Mouse (Mus musculus) lung, embryonic 14.5 days (tissue): ENCODE results near the gene Odf3. TPM values are rescaled to one million over a fixed set of nuclear protein-coding genes. Genes with fewer than 3 reads are reported as not detected.
A peak's percentile ranks its signal among the peaks of the same experiment; 100 is the strongest.

Source experiments
- ATAC-seq: fragments of 200-750 bp; cut with Nextera tagmentation; 2 replicates; pipeline ENCODE4 v1.8.0; 2017; ENCODE audit warnings: mild to moderate bottlenecking, moderate TSS enrichment, moderate library complexity; ENCODE audit not compliant: insufficient read depth
- DNase-seq: peaks from one replicate; pipeline ENCODE4 v3.0.0-alpha.2; 2015
- H3K27ac ChIP-seq: fragments of 300-500 bp; sonication (generic); 2 replicates; pipeline ENCODE4 v1.5.1; 2014; ENCODE audit warnings: low read depth, mild to moderate bottlenecking, moderate library complexity
- H3K27me3 ChIP-seq: fragments of 300-500 bp; sonication (generic); 2 replicates; pipeline ENCODE4 v1.6.1; 2014; ENCODE audit warnings: low read length, control low read depth; ENCODE audit not compliant: insufficient read depth
- H3K36me3 ChIP-seq: fragments of 300-500 bp; sonication (generic); 2 replicates; pipeline ENCODE4 v1.6.1; 2014; ENCODE audit warnings: control low read depth; ENCODE audit not compliant: insufficient read depth
- H3K4me1 ChIP-seq: fragments of 300-500 bp; sonication (generic); 2 replicates; pipeline ENCODE4 v1.6.1; 2014; ENCODE audit warnings: antibody characterized with exemption, control low read depth; ENCODE audit not compliant: insufficient read depth
- H3K4me2 ChIP-seq: fragments of 300-500 bp; sonication (generic); 2 replicates; pipeline ENCODE4 v1.6.1; 2014; ENCODE audit warnings: mild to moderate bottlenecking
- H3K4me3 ChIP-seq: fragments of 300-500 bp; sonication (generic); 2 replicates; pipeline ENCODE4 v1.5.1; 2014; ENCODE audit warnings: low read depth, low read length
- H3K9ac ChIP-seq: fragments of 300-500 bp; sonication (generic); 2 replicates; pipeline ENCODE4 v1.6.1; 2014
- H3K9me3 ChIP-seq: fragments of 300-500 bp; sonication (generic); 2 replicates; pipeline ENCODE4 v1.6.1; 2016; ENCODE audit warnings: low read depth, low read length, control low read depth
- CTCF ChIP-seq: IDR thresholded peaks from 2 replicates; pipeline ENCODE4 v1.5.1; 2016; ENCODE audit warnings: antibody characterized with exemption, low read depth
- WGBS: fragments of 180-500 bp; shearing (Covaris S2); extraction: QIAGEN DNeasy Blood & Tissue Kit; methylation state at CpG from one replicate; pipeline ENCODE4 v1.1.7; 2014; 5-methylcytosine and 5-hydroxymethylcytosine counted together
- polyA plus RNA-seq: library from polyadenylated mRNA; unstranded; fragments of >200 nt; fragmentation: Nextera tagmentation; extraction: Ambion mirVana; gene quantifications from 2 replicates; pipeline ENCODE4 v1.2.1, GENCODE M21; 2014

Odf3 gene
- polyA plus RNA-seq, 1 experiment from 2014 or later, result not detected

GRCm38 (mm10) chr7:140844905-140845665 is 2.5 kb upstream of the Odf3 start, which contains the start of gene Scgb1c1:
Scgb1c1 (plus strand) TSS chr7:140845547.
- Histone ChIP-seq H3K36me3 (no peaks in the 10 kb centered on the region), H3K4me1 (no peaks in the 10 kb centered on the region), H3K27me3 (peaks cover 7% of the 10 kb centered on the region; the same call in 1 of the 2 replicates), H3K9ac (no peak within 1 kb of the TSS), H3K27ac (no peak within 1 kb of the TSS), H3K4me3 (no peak within 1 kb of the TSS), H3K4me2 (no peak within 1 kb of the TSS), H3K9me3 (no peaks in the 10 kb centered on the region)
- peak; percentile 91 for TF ChIP-seq CTCF
- 23% methylated on average over 14 of the region's 14 CpGs for WGBS
- ATAC-seq (peak; percentile 84), DNase-seq (peak; percentile 96)

GRCm38 (mm10) chr7:140845683-140846082 is 1.9 kb upstream of the Odf3 start:
- Histone ChIP-seq H3K9ac (no peak overlapping the region), H3K36me3 (no peaks in the 10 kb centered on the region), H3K27ac (no peak overlapping the region), H3K4me2 (no peak overlapping the region), H3K4me1 (no peaks in the 10 kb centered on the region), H3K27me3 (peaks cover 7% of the 10 kb centered on the region; the same call in 1 of the 2 replicates), H3K9me3 (no peaks in the 10 kb centered on the region), H3K4me3 (no peak overlapping the region)
- ATAC-seq (no peak), DNase-seq (no peak)
- TF ChIP-seq CTCF, result peak; percentile 20; the same call in 1 of the 2 replicates
- WGBS, result 59% methylated on average over 4 of the region's 4 CpGs

- no peak for TF ChIP-seq CTCF
- Histone ChIP-seq H3K27me3 (no peaks in the 10 kb centered on the region), H3K9ac (no peak overlapping the region), H3K27ac (no peak overlapping the region), H3K4me1 (no peaks in the 10 kb centered on the region), H3K9me3 (no peaks in the 10 kb centered on the region), H3K4me2 (no peak overlapping the region), H3K4me3 (no peak overlapping the region), H3K36me3 (peaks cover 5% of the 10 kb centered on the region)
- 76% methylated on average over 10 of the region's 10 CpGs for WGBS
- ATAC-seq (no peak), DNase-seq (no peak)
Observed at GRCm38 (mm10) chr7:140846676-140847075, 929 bp upstream of the Odf3 start.

GRCm38 (mm10) chr7:140848591-140848990 is 986 bp downstream of the Odf3 start:
- no peak overlapping the region for H3K4me3 ChIP-seq
- WGBS, result 96% methylated on average over 10 of the region's 10 CpGs
- H3K36me3 ChIP-seq, result peaks cover 24% of the 10 kb centered on the region
- ATAC-seq (no peak), DNase-seq (no peak)
- no peak overlapping the region for H3K27ac ChIP-seq
- H3K9me3 ChIP-seq, result no peaks in the 10 kb centered on the region
- H3K9ac ChIP-seq, result no peak overlapping the region
- no peak overlapping the region for H3K4me2 ChIP-seq
- H3K4me1 ChIP-seq, result no peaks in the 10 kb centered on the region
- no peaks in the 10 kb centered on the region for H3K27me3 ChIP-seq
- no peak for TF ChIP-seq CTCF

GRCm38 (mm10) chr7:140851916-140852315 is 4.3 kb downstream of the Odf3 start:
- no peak for DNase-seq
- no peak for TF ChIP-seq CTCF
- Histone ChIP-seq H3K9me3 (no peaks in the 10 kb centered on the region), H3K36me3 (peaks cover 35% of the 10 kb centered on the region), H3K27me3 (no peaks in the 10 kb centered on the region), H3K4me3 (no peak overlapping the region), H3K4me1 (no peaks in the 10 kb centered on the region), H3K27ac (no peak overlapping the region), H3K9ac (no peak overlapping the region), H3K4me2 (no peak overlapping the region)
- no peak for ATAC-seq
- 88% methylated on average over 4 of the region's 4 CpGs for WGBS

- peaks cover 36% of the 10 kb centered on the region for H3K36me3 ChIP-seq
- 80% methylated on average over 9 of the region's 9 CpGs for WGBS
- TF ChIP-seq CTCF, result no peak
- H3K27ac ChIP-seq, result no peak overlapping the region
- H3K9ac ChIP-seq, result no peak overlapping the region
- H3K9me3 ChIP-seq, result no peaks in the 10 kb centered on the region
- no peaks in the 10 kb centered on the region for H3K27me3 ChIP-seq
- ATAC-seq (no peak), DNase-seq (no peak)
- no peak overlapping the region for H3K4me2 ChIP-seq
- H3K4me3 ChIP-seq, result no peak overlapping the region
- H3K4me1 ChIP-seq, result peaks cover 4% of the 10 kb centered on the region; the same call in 1 of the 2 replicates
Observed at GRCm38 (mm10) chr7:140853386-140853785, 5.8 kb downstream of the Odf3 start.

GRCm38 (mm10) chr7:140854483-140854882 is 6.9 kb downstream of the Odf3 start:
- 89% methylated on average over 18 of the region's 18 CpGs for WGBS
- no peak overlapping the region for H3K4me2 ChIP-seq
- DNase-seq, result no peak
- no peak overlapping the region for H3K27ac ChIP-seq
- peaks cover 47% of the 10 kb centered on the region for H3K36me3 ChIP-seq
- H3K9ac ChIP-seq, result no peak overlapping the region
- peaks cover 5% of the 10 kb centered on the region; the same call in 1 of the 2 replicates for H3K4me1 ChIP-seq
- no peak for ATAC-seq
- no peaks in the 10 kb centered on the region for H3K9me3 ChIP-seq
- no peak for TF ChIP-seq CTCF
- H3K4me3 ChIP-seq, result no peak overlapping the region
- no peaks in the 10 kb centered on the region for H3K27me3 ChIP-seq
